Mouse (Mus musculus): ENCODE data around the gene Emd. TPM values are rescaled to one million over a fixed set of nuclear protein-coding genes. Genes with fewer than 3 reads are reported as not detected.
"Not testable (repeated sequence)": the region's sequence is repeated elsewhere in the genome, so short reads cannot be mapped to it uniquely, and the experiment has no call there.

Gene Emd
- 10 to 100 TPM; 25.7 to 30.3 TPM for total RNA-seq (2021)
- long read RNA-seq, experiment 1, partial matches to known transcripts = 0 of 4 reads
- long read RNA-seq, experiment 1, other reads (novel, unspliced or antisense) = 0 of 4 reads
- long read RNA-seq, experiment 2, partial matches to known transcripts = 0 of 3 reads
- long read RNA-seq, experiment 2, other reads (novel, unspliced or antisense) = 3 of 3 reads

GRCm38 (mm10) chrX:74254153-74254887, at the start of gene Emd:
Emd (plus strand) TSS chrX:74254687.
- peak within 1 kb of the TSS; percentile 97 for H3K27ac ChIP-seq
- intact Hi-C loops (cut with DNase I) = no loop called here
- no peak for TF ChIP-seq CTCF (IDR thresholded peaks at IDR 0.05)

GRCm38 (mm10) chrX:74218496-74218895, 36.0 kb upstream of the Emd start:
- DNase-seq = no peak
- H3K4me3 ChIP-seq = no peak overlapping the region
- intact Hi-C loops (cut with DNase I) = no loop called here
- TF ChIP-seq CTCF (IDR thresholded peaks at IDR 0.05) = no peak
- no peak overlapping the region for H3K27ac ChIP-seq

More at GRCm38 (mm10) chrX:74254153-74254887, at the start of gene Emd:
- DNase-seq = peak; percentile 91
- peak within 1 kb of the TSS; percentile 87 for H3K4me3 ChIP-seq

GRCm38 (mm10) chrX:74219449-74219848, 35.0 kb upstream of the Emd start:
- TF ChIP-seq CTCF (IDR thresholded peaks at IDR 0.05) = no peak
- H3K4me3 ChIP-seq = no peak overlapping the region
- H3K27ac ChIP-seq = no peak overlapping the region
- intact Hi-C loops (cut with DNase I) = no loop called here
- DNase-seq = no peak

- H3K4me3 ChIP-seq; DNase-seq; intact Hi-C loops (cut with DNase I); H3K27ac ChIP-seq: not testable (repeated sequence)
These were observed 34.4 kb upstream of the Emd start for GRCm38 (mm10) chrX:74220099-74220498.

GRCm38 (mm10) chrX:74230038-74230437, 24.4 kb upstream of the Emd start:
- no peak for TF ChIP-seq CTCF (IDR thresholded peaks at IDR 0.05)
- DNase-seq = no peak
- Histone ChIP-seq H3K4me3 (no peak overlapping the region), H3K27ac (no peak overlapping the region)
- intact Hi-C loops (cut with DNase I) = no loop called here

- H3K4me3 ChIP-seq = no peak overlapping the region
- DNase-seq = no peak
- no peak for TF ChIP-seq CTCF (IDR thresholded peaks at IDR 0.05)
- intact Hi-C loops (cut with DNase I) = no loop called here
- H3K27ac ChIP-seq = no peak overlapping the region
These were observed 21.3 kb upstream of the Emd start for GRCm38 (mm10) chrX:74233196-74233595.

- no peak for DNase-seq
- intact Hi-C loops (cut with DNase I) = loop anchor here (10.0 kb wide), 2 partner anchors 276 to 446 kb away; partner anchors contain the start of gene Hcfc1
- Histone ChIP-seq H3K27ac (no peak overlapping the region), H3K4me3 (no peak overlapping the region)
- TF ChIP-seq CTCF (IDR thresholded peaks at IDR 0.05) = no peak
These were observed 14.2 kb upstream of the Emd start for GRCm38 (mm10) chrX:74240332-74240731.

GRCm38 (mm10) chrX:74243396-74243795, 11.1 kb upstream of the Emd start:
- peak overlapping the region; percentile 90; the same call in 1 of the 2 replicates for H3K27ac ChIP-seq
- H3K4me3 ChIP-seq = peak overlapping the region; percentile 81
- TF ChIP-seq CTCF (IDR thresholded peaks at IDR 0.05) = no peak
- DNase-seq = no peak
- intact Hi-C loops (cut with DNase I) = loop anchor here (10.0 kb wide), 2 partner anchors 279 to 449 kb away; partner anchors contain the start of gene Hcfc1

- no peak for DNase-seq
- TF ChIP-seq CTCF (IDR thresholded peaks at IDR 0.05) = no peak
- peak overlapping the region; percentile 81 for H3K4me3 ChIP-seq
- intact Hi-C loops (cut with DNase I) = loop anchor here (10.0 kb wide), 2 partner anchors 279 to 449 kb away; partner anchors contain the start of gene Hcfc1
- peak overlapping the region; percentile 90 for H3K27ac ChIP-seq
These were observed 10.7 kb upstream of the Emd start for GRCm38 (mm10) chrX:74243807-74244206.

- Histone ChIP-seq H3K27ac (peak overlapping the region; percentile 90), H3K4me3 (peak overlapping the region; percentile 81)
- intact Hi-C loops (cut with DNase I) = loop anchor here (5.0 to 10.0 kb wide), 6 partner anchors 127 to 450 kb away; partner anchors contain the start of genes Fam3a, G6pdx, Hcfc1 and Ikbkg
- TF ChIP-seq CTCF (IDR thresholded peaks at IDR 0.05) = no peak
- DNase-seq = peak; percentile 64
These were observed 9.8 kb upstream of the Emd start for GRCm38 (mm10) chrX:74244614-74245083.

GRCm38 (mm10) chrX:74245107-74245506, 9.4 kb upstream of the Emd start:
- peak overlapping the region; percentile 90 for H3K27ac ChIP-seq
- DNase-seq = no peak
- intact Hi-C loops (cut with DNase I) = loop anchor here (5.0 to 10.0 kb wide), 6 partner anchors 128 to 450 kb away; partner anchors contain the start of genes Fam3a, G6pdx, Hcfc1 and Ikbkg
- TF ChIP-seq CTCF (IDR thresholded peaks at IDR 0.05) = no peak
- peak overlapping the region; percentile 81 for H3K4me3 ChIP-seq

GRCm38 (mm10) chrX:74245687-74246086, 8.8 kb upstream of the Emd start:
- Histone ChIP-seq H3K4me3 (peak overlapping the region; percentile 81), H3K27ac (peak overlapping the region; percentile 90)
- no peak for TF ChIP-seq CTCF (IDR thresholded peaks at IDR 0.05)
- intact Hi-C loops (cut with DNase I) = loop anchor here (5.0 to 10.0 kb wide), 6 partner anchors 128 to 451 kb away; partner anchors contain the start of genes Fam3a, G6pdx, Hcfc1 and Ikbkg
- DNase-seq = peak; percentile 88

GRCm38 (mm10) chrX:74246213-74246681, 8.2 kb upstream of the Emd start:
- peak; percentile 25; the same call in 1 of the 2 replicates for TF ChIP-seq CTCF (IDR thresholded peaks at IDR 0.05)
- peak overlapping the region; percentile 81 for H3K4me3 ChIP-seq
- DNase-seq = peak; percentile 90
- H3K27ac ChIP-seq = peak overlapping the region; percentile 90
- intact Hi-C loops (cut with DNase I) = loop anchor here (5.0 to 10.0 kb wide), 6 partner anchors 129 to 451 kb away; partner anchors contain the start of genes Fam3a, G6pdx, Hcfc1 and Ikbkg
